Mouse (Mus musculus) limb, embryonic 15.5 days (tissue): Measurements from ENCODE around the gene Efna4. TPM values are rescaled to one million over a fixed set of nuclear protein-coding genes. Genes with fewer than 3 reads are reported as not detected.
A peak's percentile ranks its signal among the peaks of the same experiment; 100 is the strongest.

Experiments
- ATAC-seq: fragments of 200-750 bp; cut with Nextera tagmentation; 2 replicates; pipeline ENCODE4 v1.8.0; 2017; ENCODE audit warnings: low read depth, moderate TSS enrichment; ENCODE audit not compliant: insufficient number of reproducible peaks, low FRiP score, low TSS enrichment
- H3K27ac ChIP-seq: fragments of 300-500 bp; sonication (generic); 2 replicates; pipeline ENCODE4 v1.5.1; 2015; ENCODE audit warnings: moderate library complexity, mild to moderate bottlenecking, inconsistent platforms
- H3K27me3 ChIP-seq: fragments of 300-500 bp; sonication (generic); 2 replicates; pipeline ENCODE4 v1.6.1; 2015; ENCODE audit warnings: inconsistent platforms
- H3K36me3 ChIP-seq: fragments of 300-500 bp; sonication (generic); 2 replicates; pipeline ENCODE4 v1.6.1; 2015; ENCODE audit warnings: inconsistent platforms
- H3K4me1 ChIP-seq: fragments of 300-500 bp; sonication (generic); 2 replicates; pipeline ENCODE4 v1.6.1; 2015; ENCODE audit warnings: inconsistent platforms
- H3K4me2 ChIP-seq: fragments of 300-500 bp; sonication (generic); 2 replicates; pipeline ENCODE4 v1.6.1; 2015; ENCODE audit warnings: mild to moderate bottlenecking, inconsistent platforms
- H3K4me3 ChIP-seq: fragments of 300-500 bp; sonication (generic); 2 replicates; pipeline ENCODE4 v1.5.1; 2015; ENCODE audit warnings: mild to moderate bottlenecking, inconsistent platforms
- H3K9ac ChIP-seq: fragments of 300-500 bp; sonication (generic); 2 replicates; pipeline ENCODE4 v1.6.1; 2015; ENCODE audit warnings: inconsistent platforms
- H3K9me3 ChIP-seq: fragments of 300-500 bp; sonication (generic); 2 replicates; pipeline ENCODE4 v1.6.1; 2016; ENCODE audit warnings: inconsistent platforms
- WGBS: fragments of 180-500 bp; shearing (Covaris S2); methylation state at CpG from one replicate; pipeline ENCODE4 v1.1.7; 2015; 5-methylcytosine and 5-hydroxymethylcytosine counted together
- polyA plus RNA-seq: library from polyadenylated mRNA; unstranded; fragments of >200 nt; fragmentation: Nextera tagmentation; extraction: Ambion mirVana; gene quantifications from 2 replicates; pipeline ENCODE4 v1.2.1, GENCODE M21; 2015

Gene Efna4
- polyA plus RNA-seq = 30.4 and 34.4 TPM in 2 replicates

DNA sequence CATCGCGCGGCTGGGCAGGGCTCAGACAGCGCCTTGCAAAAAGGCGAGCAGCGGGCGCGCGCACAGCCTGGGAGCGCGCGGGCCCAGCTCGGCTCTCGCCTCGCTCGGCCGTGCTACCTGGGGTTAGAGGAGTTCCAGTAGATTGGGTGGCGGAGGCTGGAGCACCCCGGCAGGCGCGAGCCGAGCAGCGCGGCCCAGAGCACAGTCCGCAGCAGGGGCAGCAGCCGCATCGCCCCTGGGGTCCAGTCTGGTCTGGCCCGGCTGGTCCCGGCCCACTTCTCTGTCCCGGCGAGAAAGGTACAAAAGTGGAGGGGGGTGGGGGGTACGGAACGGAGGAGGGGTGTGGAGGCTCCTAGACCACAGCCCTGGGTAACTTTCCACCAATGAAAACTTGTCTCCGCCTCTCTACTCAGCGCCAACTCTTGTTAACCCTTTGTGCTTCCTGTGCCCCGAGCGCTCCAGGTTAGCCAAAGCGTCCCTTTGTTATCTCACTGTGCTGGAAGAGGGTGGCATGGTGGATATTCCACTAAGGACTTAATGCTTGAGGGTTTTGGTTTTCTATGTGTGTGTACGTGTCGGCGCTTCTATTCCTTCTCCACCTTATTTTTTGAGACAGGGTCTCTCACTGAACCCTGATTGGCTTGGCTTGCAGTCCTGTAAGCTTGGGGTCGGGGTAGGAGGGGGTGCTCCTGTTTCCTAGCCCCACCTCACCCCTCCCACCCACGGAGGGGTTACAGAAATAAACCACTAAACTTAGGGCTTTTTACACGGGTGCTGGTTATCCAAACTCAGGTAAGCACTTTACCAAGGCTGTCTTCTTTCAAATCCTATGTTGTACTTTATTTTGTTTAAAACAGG lies at the start of gene Efna4:
Efna4 (minus strand) TSS at position 308 of the 858 bp plus-strand sequence.
- Histone ChIP-seq H3K9me3 (no peaks in the 10 kb centered on the region), H3K36me3 (peaks cover 42% of the 10 kb centered on the region), H3K4me1 (peaks cover 62% of the 10 kb centered on the region), H3K4me3 (peak within 1 kb of the TSS; percentile 90), H3K9ac (peak within 1 kb of the TSS; percentile 89), H3K27me3 (no peaks in the 10 kb centered on the region), H3K27ac (peak within 1 kb of the TSS; percentile 93), H3K4me2 (peak within 1 kb of the TSS; percentile 67)
- peak; percentile 91 for ATAC-seq
- WGBS = under 1% methylated on average over 44 of the region's 44 CpGs

- Histone ChIP-seq H3K36me3 (no peaks in the 10 kb centered on the region), H3K4me1 (peaks cover 60% of the 10 kb centered on the region), H3K9ac (no peak overlapping the region), H3K27ac (peak overlapping the region; percentile 11; the same call in 1 of the 2 replicates), H3K4me2 (no peak overlapping the region), H3K4me3 (no peak overlapping the region), H3K27me3 (0 out of 2 replicates have a peak, but pooled peaks cover 2% of the 10 kb centered on the region), H3K9me3 (no peaks in the 10 kb centered on the region)
- 52% methylated on average over 17 of the region's 17 CpGs for WGBS
- ATAC-seq = no peak
Observed at GRCm38 (mm10) chr3:89386438-89387420, 48.9 kb upstream of the Efna4 start.

- peaks cover 47% of the 10 kb centered on the region for H3K4me1 ChIP-seq
- no peaks in the 10 kb centered on the region for H3K27me3 ChIP-seq
- ATAC-seq = no peak
- H3K9ac ChIP-seq = no peak overlapping the region
- no peaks in the 10 kb centered on the region for H3K9me3 ChIP-seq
- peak overlapping the region; percentile 50; the same call in 1 of the 2 replicates for H3K27ac ChIP-seq
- no peak overlapping the region for H3K4me2 ChIP-seq
- 42% methylated on average over 11 of the region's 11 CpGs for WGBS
- H3K4me3 ChIP-seq = no peak overlapping the region
- peaks cover 5% of the 10 kb centered on the region; the same call in 1 of the 2 replicates for H3K36me3 ChIP-seq
Observed at GRCm38 (mm10) chr3:89385451-89385850, 47.6 kb upstream of the Efna4 start.

- no peak overlapping the region for H3K4me2 ChIP-seq
- H3K4me1 ChIP-seq = peaks cover 41% of the 10 kb centered on the region
- 63% methylated on average over 12 of the region's 12 CpGs for WGBS
- H3K4me3 ChIP-seq = no peak overlapping the region
- H3K9ac ChIP-seq = no peak overlapping the region
- H3K27me3 ChIP-seq = no peaks in the 10 kb centered on the region
- peaks cover 9% of the 10 kb centered on the region; the same call in 1 of the 2 replicates for H3K36me3 ChIP-seq
- ATAC-seq = no peak
- H3K9me3 ChIP-seq = no peaks in the 10 kb centered on the region
- H3K27ac ChIP-seq = peak overlapping the region; percentile 50
Observed at GRCm38 (mm10) chr3:89384331-89385076, 46.7 kb upstream of the Efna4 start.

- ATAC-seq = no peak
- Histone ChIP-seq H3K9me3 (no peaks in the 10 kb centered on the region), H3K4me1 (peaks cover 47% of the 10 kb centered on the region), H3K9ac (no peak overlapping the region), H3K4me3 (no peak overlapping the region), H3K27ac (no peak overlapping the region), H3K36me3 (peaks cover 9% of the 10 kb centered on the region; the same call in 1 of the 2 replicates), H3K4me2 (no peak overlapping the region), H3K27me3 (no peaks in the 10 kb centered on the region)
- WGBS = 75% methylated on average over 5 of the region's 5 CpGs
Observed at GRCm38 (mm10) chr3:89383651-89384255, 45.9 kb upstream of the Efna4 start.

- H3K27ac ChIP-seq = no peak overlapping the region
- ATAC-seq = no peak
- H3K4me1 ChIP-seq = peaks cover 48% of the 10 kb centered on the region
- no peak overlapping the region for H3K4me3 ChIP-seq
- WGBS = 67% methylated on average over 5 of the region's 5 CpGs
- H3K9me3 ChIP-seq = no peaks in the 10 kb centered on the region
- H3K4me2 ChIP-seq = no peak overlapping the region
- no peak overlapping the region for H3K9ac ChIP-seq
- peaks cover 9% of the 10 kb centered on the region; the same call in 1 of the 2 replicates for H3K36me3 ChIP-seq
- no peaks in the 10 kb centered on the region for H3K27me3 ChIP-seq
Observed at GRCm38 (mm10) chr3:89382950-89383349, 45.1 kb upstream of the Efna4 start.

DNA sequence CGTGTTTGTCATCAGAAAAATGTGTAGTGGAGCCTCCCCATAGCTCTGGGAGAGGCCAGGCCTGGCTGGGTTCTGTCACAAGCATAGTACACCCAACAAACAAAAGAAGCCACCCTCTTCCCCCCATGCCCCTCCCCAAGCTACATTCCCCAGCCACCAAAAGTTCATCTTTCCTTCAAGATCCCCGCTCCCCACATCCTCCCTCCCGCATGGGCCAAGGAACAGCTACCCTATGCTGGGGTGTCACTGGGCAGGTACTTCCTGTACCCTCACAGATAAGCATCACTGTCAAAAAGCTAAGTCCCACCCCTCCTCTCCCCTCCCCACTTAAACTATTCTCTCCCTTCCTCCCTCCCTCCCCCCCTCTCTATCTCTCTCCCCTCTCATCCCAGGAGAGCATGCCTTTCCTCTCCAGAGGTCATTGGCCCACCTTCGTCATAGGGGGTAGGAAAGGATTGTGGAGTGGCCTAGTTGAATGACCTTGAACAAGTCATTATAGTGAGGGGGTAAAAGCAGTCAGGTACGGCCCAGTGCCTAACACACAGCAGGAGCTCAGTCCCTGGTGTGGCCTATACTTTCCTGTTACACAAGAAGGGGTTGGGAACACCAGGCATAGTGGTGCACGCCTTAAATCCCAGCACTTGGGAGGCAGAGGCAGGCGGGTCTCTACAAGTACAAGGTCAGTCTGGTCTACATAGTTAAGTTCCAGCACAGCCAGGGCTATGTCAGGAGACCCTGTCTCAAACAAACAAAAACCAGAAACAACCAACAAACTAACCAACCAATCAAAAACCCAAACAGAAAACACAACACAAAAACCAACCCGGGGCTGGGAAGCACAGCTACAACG lies 44.4 kb upstream of the Efna4 start:
- Histone ChIP-seq H3K9me3 (no peaks in the 10 kb centered on the region), H3K4me1 (peaks cover 47% of the 10 kb centered on the region), H3K4me3 (no peak overlapping the region), H3K4me2 (no peak overlapping the region), H3K9ac (no peak overlapping the region), H3K27ac (no peak overlapping the region), H3K36me3 (peaks cover 9% of the 10 kb centered on the region; the same call in 1 of the 2 replicates), H3K27me3 (no peaks in the 10 kb centered on the region)
- ATAC-seq = no peak
- WGBS = 83% methylated on average over 9 of the region's 9 CpGs

DNA sequence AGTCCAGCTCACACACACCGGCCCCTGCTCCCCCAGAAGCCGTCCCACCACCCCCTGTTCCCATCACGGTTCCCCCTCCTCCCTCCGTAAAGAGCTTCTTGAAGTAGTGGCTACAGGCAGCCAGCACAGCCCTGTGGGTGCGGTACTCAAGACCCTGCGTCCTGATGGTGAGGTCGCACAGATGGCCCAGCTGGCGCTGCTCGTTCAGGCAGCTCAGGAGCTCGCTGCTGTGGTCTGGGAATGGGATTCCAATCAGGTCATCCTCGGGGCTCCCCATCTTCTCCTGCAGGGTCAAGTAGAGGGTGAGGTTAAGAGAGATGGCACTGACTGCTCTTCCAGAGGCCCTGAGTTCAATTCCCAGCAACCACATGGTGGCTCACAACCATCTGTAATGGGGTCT lies 43.4 kb upstream of the Efna4 start:
- Histone ChIP-seq H3K4me3 (no peak overlapping the region), H3K36me3 (peaks cover 9% of the 10 kb centered on the region; the same call in 1 of the 2 replicates), H3K27me3 (no peaks in the 10 kb centered on the region), H3K4me1 (peaks cover 39% of the 10 kb centered on the region), H3K9me3 (no peaks in the 10 kb centered on the region), H3K9ac (no peak overlapping the region), H3K4me2 (no peak overlapping the region), H3K27ac (no peak overlapping the region)
- no peak for ATAC-seq
- WGBS = 80% methylated on average over 11 of the region's 11 CpGs

GRCm38 (mm10) chr3:89380711-89381110 lies 42.9 kb upstream of the Efna4 start:
- WGBS = 91% methylated on average over 18 of the region's 18 CpGs

DNA sequence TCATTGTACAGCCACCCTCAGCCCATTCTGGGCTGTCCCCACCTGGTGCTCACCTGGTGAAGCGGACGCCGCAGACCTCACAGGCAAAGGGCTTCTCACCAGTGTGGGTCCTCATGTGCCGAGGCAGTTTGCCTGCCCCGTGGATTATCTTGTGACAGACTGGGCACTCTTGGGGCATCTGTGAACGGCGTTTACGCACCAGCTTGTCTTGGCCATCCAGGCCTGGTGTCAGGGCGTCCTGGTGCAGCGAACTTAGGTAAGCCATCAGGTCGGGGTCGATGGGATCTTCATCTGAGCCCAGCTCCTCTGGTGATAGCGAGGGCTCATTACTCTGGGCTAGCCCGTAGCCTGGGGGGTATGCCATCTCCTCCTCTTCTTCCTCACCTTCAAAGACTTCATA lies 42.5 kb upstream of the Efna4 start:
- no peak for ATAC-seq
- Histone ChIP-seq H3K27ac (no peak overlapping the region), H3K4me3 (no peak overlapping the region), H3K27me3 (no peaks in the 10 kb centered on the region), H3K4me2 (no peak overlapping the region), H3K9ac (no peak overlapping the region), H3K36me3 (peaks cover 9% of the 10 kb centered on the region; the same call in 1 of the 2 replicates), H3K9me3 (no peaks in the 10 kb centered on the region), H3K4me1 (peaks cover 32% of the 10 kb centered on the region)
- 93% methylated on average over 14 of the region's 14 CpGs for WGBS

More at GRCm38 (mm10) chr3:89380711-89381110, 42.9 kb upstream of the Efna4 start:
- H3K27me3 ChIP-seq = no peaks in the 10 kb centered on the region
- H3K36me3 ChIP-seq = peaks cover 9% of the 10 kb centered on the region; the same call in 1 of the 2 replicates
- no peak overlapping the region for H3K4me3 ChIP-seq
- H3K9ac ChIP-seq = no peak overlapping the region
- H3K4me1 ChIP-seq = peaks cover 36% of the 10 kb centered on the region
- H3K27ac ChIP-seq = no peak overlapping the region
- ATAC-seq = no peak
- no peak overlapping the region for H3K4me2 ChIP-seq
- no peaks in the 10 kb centered on the region for H3K9me3 ChIP-seq
